Mouse (Mus musculus): Measurements from ENCODE around the gene Dstn. TPM values are rescaled to one million over a fixed set of nuclear protein-coding genes. Genes with fewer than 3 reads are reported as not detected.

Gene Dstn
- polyA plus RNA-seq, 1 experiment, result 179 TPM

DNA sequence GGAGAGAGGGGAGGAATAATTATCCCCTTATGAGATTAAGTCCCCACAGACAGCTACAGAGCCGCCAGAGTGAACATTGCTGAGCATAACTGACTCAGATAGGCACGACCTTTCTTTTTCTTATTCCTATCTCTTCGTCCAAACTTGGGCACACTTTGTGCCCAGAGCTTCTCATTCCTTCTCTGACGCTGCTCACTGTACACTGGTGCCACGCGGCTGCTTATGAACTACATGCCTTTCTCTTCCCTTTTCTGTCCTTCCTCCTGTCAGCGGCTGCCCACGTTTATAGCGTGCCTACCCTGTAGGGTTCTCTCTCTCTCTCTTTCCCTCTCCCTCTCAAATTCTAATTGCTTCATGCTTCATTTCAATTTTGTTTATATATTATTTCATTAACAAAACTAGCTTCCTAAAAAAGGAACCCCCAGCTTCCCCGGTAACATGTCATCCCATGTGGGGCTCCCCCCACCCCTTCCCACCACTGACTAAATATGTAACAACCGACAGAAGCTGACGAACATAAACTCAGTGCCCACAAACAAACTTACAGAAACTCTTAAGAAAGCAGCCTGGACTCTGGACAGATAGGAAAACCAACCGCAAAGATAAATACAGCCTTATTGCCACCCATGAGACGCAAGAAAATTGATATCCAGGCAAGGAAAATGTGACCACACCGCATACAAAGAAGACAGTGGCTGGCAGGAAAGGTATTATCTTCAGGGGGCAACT is 25.8 kb upstream of the Dstn start:
- Histone ChIP-seq H3K4me3 (ENCODE audit: insufficient read depth, low read length) (no peak overlapping the region), H3K27ac (ENCODE audit: insufficient read depth, low read depth, low read length) (no peak overlapping the region), H3K4me1 (ENCODE audit: control insufficient read depth, insufficient read depth, low read length) (no peaks in the 10 kb centered on the region)
- TF ChIP-seq POLR2A (IDR thresholded peaks at IDR 0.05; ENCODE audit: borderline replicate concordance, low read depth, low read length), result no peak
- no peak for TF ChIP-seq CTCF (IDR thresholded peaks at IDR 0.05; ENCODE audit: low read depth, low read length)

DNA sequence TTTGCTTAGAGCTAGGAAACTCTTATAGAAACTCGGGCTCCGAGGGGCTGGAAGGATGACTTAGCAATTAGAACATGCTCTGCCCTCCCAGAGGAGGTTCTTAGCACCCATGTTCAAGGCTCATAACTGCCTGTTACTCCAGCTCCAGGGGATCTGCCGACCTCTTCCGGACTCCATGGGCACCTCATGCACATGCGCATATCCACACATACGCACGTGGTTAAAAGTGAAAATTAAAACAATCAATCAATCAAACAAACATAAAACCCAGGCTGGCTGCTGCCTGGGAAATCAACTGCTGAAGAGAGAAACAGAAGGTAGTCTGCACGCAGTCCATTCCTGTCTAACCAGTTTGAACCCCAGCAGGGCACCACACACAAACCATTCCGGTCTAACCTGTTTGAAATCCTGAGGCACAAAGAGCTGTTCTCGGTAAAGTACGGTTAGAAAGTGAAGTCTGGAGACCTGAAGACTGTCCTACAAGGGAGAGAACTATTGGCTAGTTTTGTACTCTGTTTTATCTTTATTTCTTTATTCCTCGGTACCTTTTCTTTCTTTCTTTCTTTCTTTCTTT is 25.2 kb upstream of the Dstn start:
- no peak overlapping the region for H3K27ac ChIP-seq (ENCODE audit: insufficient read depth, low read depth, low read length)
- H3K4me3 ChIP-seq (ENCODE audit: insufficient read depth, low read length), result no peak overlapping the region
- H3K4me1 ChIP-seq (ENCODE audit: control insufficient read depth, insufficient read depth, low read length), result no peaks in the 10 kb centered on the region
- TF ChIP-seq POLR2A (IDR thresholded peaks at IDR 0.05; ENCODE audit: borderline replicate concordance, low read depth, low read length) (no peak), CTCF (IDR thresholded peaks at IDR 0.05; ENCODE audit: low read depth, low read length) (no peak)

DNA sequence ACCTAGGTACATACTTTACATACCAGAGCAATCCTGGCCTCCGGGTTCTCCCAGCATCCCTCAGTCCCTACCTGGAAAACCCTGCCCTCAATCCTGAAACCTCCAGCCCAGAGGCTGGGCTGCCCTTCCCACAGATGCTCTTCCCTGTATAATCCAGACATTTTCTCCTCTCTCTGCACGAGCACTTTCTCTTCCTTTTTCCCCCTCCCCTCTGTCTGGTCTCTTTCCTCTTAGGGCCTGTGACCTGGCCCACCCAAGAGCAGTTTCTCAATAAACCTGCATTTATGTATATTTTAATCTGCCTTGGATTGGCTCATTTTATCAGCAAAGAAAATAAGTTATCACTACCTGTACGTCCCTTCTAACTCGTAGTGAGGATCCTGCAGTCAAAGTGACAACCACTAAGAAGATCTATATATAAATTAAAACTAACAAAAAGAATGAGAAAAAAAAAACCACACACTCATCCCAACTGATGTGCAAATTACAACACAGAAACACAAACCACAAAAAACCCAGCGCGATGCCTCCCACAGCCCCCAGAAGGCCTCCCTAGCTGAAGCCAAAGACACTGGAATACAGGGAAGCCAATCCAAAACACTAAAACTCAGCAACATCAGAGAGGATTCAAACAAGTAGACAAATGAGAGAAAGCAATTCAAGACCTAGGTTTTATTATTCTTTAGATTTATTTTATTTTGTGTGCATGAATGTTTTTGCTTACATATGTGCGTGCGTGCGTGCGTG is 23.6 kb upstream of the Dstn start:
- TF ChIP-seq POLR2A (IDR thresholded peaks at IDR 0.05; ENCODE audit: borderline replicate concordance, low read depth, low read length) (no peak), CTCF (IDR thresholded peaks at IDR 0.05; ENCODE audit: low read depth, low read length) (no peak)
- no peak overlapping the region for H3K4me3 ChIP-seq (ENCODE audit: insufficient read depth, low read length)

DNA sequence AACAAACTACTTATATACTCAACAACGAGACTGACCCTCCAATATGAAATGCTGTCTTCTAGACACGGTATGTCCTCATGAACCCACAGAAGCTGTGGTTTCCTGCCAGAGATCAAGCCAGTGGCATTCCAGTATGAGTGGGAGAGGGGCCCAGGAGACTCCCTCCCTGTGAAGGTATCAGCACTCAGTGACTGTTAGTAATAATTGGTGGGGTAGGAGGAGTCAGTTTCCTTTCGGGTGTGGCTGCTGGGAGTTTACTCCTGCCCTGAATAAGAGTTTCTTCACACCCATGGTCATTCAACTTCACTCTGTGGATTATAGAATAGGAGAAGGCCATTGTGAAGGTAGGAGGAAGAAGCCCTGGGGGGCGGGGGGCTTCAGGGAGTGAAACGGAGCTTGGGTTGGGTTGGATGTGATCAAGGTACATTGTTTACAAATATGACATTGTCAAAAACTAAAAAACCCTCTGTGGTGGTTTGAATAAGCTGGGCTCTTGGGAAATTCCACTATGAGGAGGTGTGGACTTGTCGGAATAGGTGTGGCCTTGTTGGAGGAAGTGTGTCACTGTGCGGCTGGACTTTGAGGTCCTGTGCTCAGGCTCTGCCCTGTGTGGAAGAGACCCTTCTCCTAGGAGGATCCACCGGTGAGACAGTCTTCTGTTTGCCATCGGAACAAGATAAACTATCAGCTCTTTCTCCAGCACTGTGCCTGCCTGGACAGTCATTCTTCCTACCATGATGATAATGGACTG is 15.5 kb upstream of the Dstn start:
- no peak overlapping the region for H3K27ac ChIP-seq (ENCODE audit: insufficient read depth, low read depth, low read length)
- TF ChIP-seq CTCF (IDR thresholded peaks at IDR 0.05; ENCODE audit: low read depth, low read length) (no peak), POLR2A (IDR thresholded peaks at IDR 0.05; ENCODE audit: borderline replicate concordance, low read depth, low read length) (no peak)
- H3K4me3 ChIP-seq (ENCODE audit: insufficient read depth, low read length), result no peak overlapping the region

More for the DNA sequence above, 23.6 kb upstream of the Dstn start:
- Histone ChIP-seq H3K27ac (ENCODE audit: insufficient read depth, low read depth, low read length) (no peak overlapping the region), H3K4me1 (ENCODE audit: control insufficient read depth, insufficient read depth, low read length) (no peaks in the 10 kb centered on the region)

DNA sequence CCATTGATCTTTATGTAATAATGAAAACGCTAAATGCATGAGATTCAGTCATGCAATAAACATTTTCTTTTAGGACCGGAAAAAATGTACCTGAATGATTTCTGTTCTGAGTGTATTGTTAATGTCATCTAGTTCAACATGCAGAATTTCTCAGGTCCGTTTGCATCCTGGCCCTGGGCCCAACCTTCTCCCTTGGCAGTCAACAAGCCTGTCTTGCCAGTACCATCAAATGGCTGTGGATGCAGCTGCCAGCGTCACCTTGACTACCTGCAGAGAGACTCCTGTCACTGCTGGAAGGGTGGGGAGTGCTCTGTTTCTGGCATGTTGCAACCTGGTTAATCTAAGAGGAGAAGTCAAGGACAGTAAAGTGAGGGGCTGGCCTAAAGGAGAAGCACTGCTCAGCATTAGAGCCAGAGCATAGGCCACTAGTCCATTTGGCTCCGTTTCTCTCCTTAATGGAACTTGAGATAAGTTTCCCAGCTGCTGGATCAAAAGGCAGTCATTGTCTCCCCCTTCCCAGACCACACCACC is 14.2 kb upstream of the Dstn start:
- no peak for TF ChIP-seq CTCF (IDR thresholded peaks at IDR 0.05; ENCODE audit: low read depth, low read length)
- no peak for TF ChIP-seq POLR2A (IDR thresholded peaks at IDR 0.05; ENCODE audit: borderline replicate concordance, low read depth, low read length)
- H3K4me1 ChIP-seq (ENCODE audit: control insufficient read depth, insufficient read depth, low read length), result peaks cover 16% of the 10 kb centered on the region
- no peak overlapping the region for H3K27ac ChIP-seq (ENCODE audit: insufficient read depth, low read depth, low read length)
- H3K4me3 ChIP-seq (ENCODE audit: insufficient read depth, low read length), result no peak overlapping the region

More for the DNA sequence above, 15.5 kb upstream of the Dstn start:
- peaks cover 15% of the 10 kb centered on the region for H3K4me1 ChIP-seq (ENCODE audit: control insufficient read depth, insufficient read depth, low read length)

DNA sequence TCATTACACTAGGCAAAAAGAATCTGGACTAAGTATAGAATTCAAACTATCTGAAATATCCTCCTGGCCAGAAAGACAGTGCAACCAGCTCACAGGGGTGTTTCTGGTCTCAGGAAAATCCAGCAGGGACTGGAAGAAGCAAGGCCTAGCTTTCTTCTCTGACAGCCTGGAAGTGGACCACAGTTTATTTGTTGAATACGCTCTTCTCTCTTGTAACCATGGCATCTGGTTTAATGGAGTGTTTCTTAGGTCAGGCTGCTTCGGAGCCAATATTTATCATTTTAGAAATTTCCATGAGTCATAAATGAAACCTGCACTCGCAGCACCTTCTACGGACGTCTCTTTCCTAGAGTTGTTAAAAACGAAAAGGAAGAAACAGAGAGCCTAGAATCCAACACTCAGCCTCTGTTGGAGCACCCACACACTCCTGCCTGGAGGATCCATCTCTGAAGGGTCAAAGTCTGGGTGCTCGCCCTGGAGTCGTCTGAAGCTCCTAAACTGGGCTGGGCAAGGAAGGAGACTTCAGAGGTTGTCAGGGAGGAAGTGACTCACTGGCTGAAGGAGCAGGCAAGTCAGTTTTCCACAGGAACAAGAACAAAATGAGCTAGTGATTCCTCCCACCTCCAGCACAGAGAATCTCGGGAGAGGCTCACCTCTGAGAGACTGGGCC is 11.6 kb upstream of the Dstn start:
- no peak for TF ChIP-seq POLR2A (IDR thresholded peaks at IDR 0.05; ENCODE audit: borderline replicate concordance, low read depth, low read length)
- no peak for TF ChIP-seq CTCF (IDR thresholded peaks at IDR 0.05; ENCODE audit: low read depth, low read length)
- Histone ChIP-seq H3K4me1 (ENCODE audit: control insufficient read depth, insufficient read depth, low read length) (peaks cover 16% of the 10 kb centered on the region), H3K4me3 (ENCODE audit: insufficient read depth, low read length) (no peak overlapping the region), H3K27ac (ENCODE audit: insufficient read depth, low read depth, low read length) (peak overlapping the region; percentile 35)

DNA sequence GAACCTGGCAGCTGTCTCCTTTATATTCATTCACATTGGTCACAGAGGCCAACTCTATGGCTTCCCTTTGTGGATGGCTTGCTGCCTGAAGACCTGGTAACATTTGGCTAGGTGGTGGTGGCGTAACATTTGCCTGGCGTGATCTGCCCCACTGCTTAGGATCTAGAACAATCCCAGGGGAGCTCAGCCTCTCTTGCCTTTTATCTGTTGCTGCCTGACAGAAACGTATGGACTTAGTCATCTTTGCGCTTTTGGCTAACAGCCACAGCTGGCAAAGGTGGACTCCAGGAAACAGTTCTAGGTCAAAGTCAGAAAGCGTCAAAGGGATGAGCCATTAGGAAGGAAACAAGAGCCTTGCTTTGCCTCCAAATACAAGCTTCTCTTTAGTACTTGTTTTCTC is 10.2 kb upstream of the Dstn start:
- H3K4me1 ChIP-seq (ENCODE audit: control insufficient read depth, insufficient read depth, low read length), result peaks cover 23% of the 10 kb centered on the region
- TF ChIP-seq CTCF (IDR thresholded peaks at IDR 0.05; ENCODE audit: low read depth, low read length) (no peak), POLR2A (IDR thresholded peaks at IDR 0.05; ENCODE audit: borderline replicate concordance, low read depth, low read length) (no peak)
- no peak overlapping the region for H3K27ac ChIP-seq (ENCODE audit: insufficient read depth, low read depth, low read length)
- no peak overlapping the region for H3K4me3 ChIP-seq (ENCODE audit: insufficient read depth, low read length)

DNA sequence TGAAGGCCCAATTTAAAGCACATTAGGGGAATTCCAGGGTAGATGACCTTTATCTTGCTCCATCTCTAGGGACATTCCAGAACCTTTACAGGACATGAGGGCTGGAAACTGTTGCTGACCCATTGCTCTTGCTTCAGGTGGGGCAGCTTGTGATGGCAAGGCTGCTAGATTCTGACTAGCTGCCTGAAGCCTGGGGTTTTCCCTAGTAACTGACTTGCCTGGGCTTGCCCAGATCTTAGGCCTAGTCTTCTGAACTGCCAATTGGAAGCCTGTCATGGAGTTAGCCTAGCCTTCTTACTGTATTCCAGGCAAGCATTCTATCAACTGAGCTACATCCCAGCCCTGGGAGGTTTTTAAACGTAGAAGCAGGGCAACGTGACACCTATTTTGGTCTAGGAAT is 5.9 kb upstream of the Dstn start:
- Histone ChIP-seq H3K4me3 (ENCODE audit: insufficient read depth, low read length) (no peak overlapping the region), H3K4me1 (ENCODE audit: control insufficient read depth, insufficient read depth, low read length) (peaks cover 12% of the 10 kb centered on the region), H3K27ac (ENCODE audit: insufficient read depth, low read depth, low read length) (no peak overlapping the region)
- no peak for TF ChIP-seq CTCF (IDR thresholded peaks at IDR 0.05; ENCODE audit: low read depth, low read length)
- no peak for TF ChIP-seq POLR2A (IDR thresholded peaks at IDR 0.05; ENCODE audit: borderline replicate concordance, low read depth, low read length)

DNA sequence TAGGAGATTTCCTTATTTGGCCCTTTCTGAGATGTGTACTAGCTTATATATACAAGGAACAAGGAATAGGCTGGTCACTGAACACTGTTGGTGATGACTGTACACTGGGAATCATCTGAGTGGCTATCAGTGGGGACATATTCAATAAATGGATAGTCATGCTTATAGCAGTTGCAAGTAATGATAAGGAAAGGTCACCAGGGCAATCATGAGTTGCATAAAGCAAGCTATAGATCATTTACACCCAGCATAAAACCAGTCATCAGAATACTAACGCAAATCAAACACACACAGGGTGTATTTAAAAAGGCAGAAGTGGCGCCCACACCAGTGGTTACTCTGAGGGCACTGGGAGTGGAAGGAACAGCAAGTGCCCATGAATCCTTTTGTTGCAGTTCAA is 2.9 kb upstream of the Dstn start:
- peaks cover 11% of the 10 kb centered on the region for H3K4me1 ChIP-seq (ENCODE audit: control insufficient read depth, insufficient read depth, low read length)
- H3K27ac ChIP-seq (ENCODE audit: insufficient read depth, low read depth, low read length), result no peak overlapping the region
- no peak for TF ChIP-seq CTCF (IDR thresholded peaks at IDR 0.05; ENCODE audit: low read depth, low read length)
- no peak for TF ChIP-seq POLR2A (IDR thresholded peaks at IDR 0.05; ENCODE audit: borderline replicate concordance, low read depth, low read length)
- H3K4me3 ChIP-seq (ENCODE audit: insufficient read depth, low read length), result no peak overlapping the region

Data from bone marrow macrophage, adult 2 months (primary cell).